Mouse (Mus musculus) left cerebral cortex, adult 18-20 months (tissue): ENCODE results near the gene Tmpo. TPM values are rescaled to one million over a fixed set of nuclear protein-coding genes. Genes with fewer than 3 reads are reported as not detected.
A peak's percentile ranks its signal among the peaks of the same experiment; 100 is the strongest.

Source experiments
- DNase-seq, 2 experiments: peaks; one replicate each; pipeline ENCODE4 v3.0.0; 2021 to 2022; ENCODE audit warnings: low spot score in 2 of 2, mixed read lengths in 1 of 2
- total RNA-seq, 2 experiments: library from RNA; stranded (reverse); gene quantifications; 2 replicates each; pipeline ENCODE4 v1.2.3; 2021

Tmpo gene
- total RNA-seq, 2 experiments from 2014 or later: 44.1 to 49.8 TPM

DNA sequence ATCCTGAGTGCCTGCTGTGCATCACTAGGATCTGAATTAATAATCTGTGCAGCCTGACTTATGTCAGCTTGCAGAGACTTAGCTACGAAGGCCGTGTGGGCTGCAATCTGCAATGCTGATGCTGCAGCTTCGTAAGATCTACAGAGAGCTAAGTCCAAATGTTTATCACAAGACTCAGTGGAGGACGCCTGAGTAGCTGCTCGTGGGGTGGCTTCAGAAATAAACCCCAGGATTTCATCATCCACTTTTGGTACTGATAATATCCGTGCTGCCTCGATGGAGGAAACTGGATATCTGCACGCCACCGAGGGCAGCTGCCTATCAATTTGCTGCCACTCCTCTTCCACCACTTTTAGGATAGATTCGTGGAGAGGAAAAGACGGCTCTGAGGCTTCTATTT is 19.0 kb downstream of the Tmpo start:
- no peak for DNase-seq

DNA sequence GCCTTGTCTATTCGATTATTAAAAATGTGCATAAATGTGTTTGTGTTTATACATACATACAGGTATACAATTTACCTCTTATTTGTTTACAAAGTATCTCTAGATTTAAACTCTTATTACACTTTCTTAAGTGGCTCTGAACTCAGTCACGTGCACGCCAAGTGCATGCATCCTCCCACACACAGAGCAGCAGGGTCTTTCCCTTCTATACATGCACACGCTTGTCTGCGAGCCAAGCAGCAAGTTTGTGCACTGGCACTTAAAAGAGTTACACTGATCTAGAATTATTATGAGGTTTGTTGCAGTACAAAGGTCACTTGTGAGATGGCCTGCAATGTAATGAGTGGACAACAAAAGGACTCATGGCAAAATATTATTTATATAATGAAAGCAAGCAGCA is 20.1 kb downstream of the Tmpo start:
- DNase-seq: no peak

DNA sequence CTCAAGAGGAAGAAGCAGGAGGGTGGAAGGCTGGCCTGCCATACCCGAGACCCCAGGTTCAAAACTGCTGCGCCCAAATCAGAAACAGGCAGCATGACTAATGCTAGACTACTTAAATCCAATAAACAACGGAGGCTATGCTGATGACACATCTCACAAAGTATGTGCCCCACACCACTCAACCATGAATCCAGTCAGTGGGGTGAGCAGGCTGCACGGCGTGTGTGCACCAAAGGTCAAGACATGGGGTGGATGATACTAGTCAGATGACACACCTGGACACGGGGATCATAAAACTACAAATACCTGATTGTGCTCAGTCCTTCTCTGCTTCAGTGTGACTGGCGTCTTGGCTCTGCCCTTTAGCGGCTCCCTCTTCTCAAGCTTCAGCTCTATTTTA is 22.7 kb downstream of the Tmpo start:
- DNase-seq: no peak

DNA sequence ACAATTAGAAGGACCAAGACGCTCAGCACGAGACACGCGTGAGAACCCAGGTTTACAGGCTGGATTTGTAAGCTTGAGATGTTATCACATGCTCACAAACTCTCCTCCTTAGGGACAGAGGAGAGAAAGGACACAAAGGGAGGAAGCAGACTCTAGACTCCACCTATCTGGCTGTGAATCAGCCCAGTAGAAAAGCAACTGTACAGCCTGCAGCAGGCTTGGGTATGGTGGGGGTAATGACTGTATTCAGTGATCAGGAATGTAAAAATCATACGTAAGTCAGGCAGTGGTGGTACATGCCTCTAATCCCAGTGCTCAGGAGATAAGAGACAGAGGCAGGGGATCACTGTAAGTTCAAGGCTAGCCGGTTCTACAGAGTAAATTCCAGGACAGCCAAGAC is 24.8 kb downstream of the Tmpo start:
- DNase-seq: no peak

DNA sequence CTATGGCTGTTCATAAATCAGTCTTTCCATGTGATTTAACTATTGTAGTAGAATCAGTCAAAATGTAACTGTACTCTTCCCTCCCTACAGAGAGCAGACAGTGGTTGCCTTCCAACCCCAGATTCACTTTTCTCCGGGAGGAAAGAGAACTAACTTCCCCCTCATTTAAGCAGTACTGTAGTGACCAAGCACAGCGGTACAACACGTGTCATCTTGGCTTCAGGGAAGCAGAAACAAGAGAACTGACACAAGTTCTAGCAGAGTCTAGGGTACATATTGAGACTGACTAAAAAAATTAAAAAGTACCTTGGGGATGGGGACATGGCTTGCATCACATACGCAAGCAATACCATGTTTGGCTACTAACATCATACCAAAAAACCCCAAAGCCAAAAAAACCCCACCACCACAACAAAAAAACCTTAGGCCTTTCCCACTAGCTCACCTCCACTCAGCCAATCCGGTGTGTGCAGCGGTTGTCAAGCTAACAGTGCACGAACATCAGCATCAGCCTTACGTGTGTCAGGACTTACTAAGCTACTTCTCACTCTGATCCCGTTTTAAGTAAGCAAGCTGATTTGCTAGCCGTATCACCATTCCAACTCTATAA is 27.1 kb downstream of the Tmpo start:
- no peak for DNase-seq

DNA sequence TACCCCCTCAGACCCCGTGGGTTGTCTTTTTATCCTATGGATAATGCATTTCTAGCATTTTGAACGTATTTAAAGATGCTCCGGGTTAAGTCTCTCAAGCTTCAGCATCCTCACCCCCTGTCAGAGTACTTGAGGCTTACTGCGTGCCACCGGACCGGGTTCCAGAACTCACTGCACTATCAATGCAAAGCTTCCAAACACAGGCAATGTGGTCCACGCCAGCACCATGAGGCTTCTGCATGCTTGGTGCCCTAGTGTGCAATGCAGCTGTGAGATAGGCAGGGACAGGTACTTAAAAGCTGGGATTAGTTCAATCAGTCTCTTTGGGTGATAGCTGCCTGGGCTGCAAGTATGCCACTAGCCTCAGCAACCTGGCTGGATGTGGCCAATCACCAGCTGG is 35.7 kb downstream of the Tmpo start:
- no peak for DNase-seq

DNA sequence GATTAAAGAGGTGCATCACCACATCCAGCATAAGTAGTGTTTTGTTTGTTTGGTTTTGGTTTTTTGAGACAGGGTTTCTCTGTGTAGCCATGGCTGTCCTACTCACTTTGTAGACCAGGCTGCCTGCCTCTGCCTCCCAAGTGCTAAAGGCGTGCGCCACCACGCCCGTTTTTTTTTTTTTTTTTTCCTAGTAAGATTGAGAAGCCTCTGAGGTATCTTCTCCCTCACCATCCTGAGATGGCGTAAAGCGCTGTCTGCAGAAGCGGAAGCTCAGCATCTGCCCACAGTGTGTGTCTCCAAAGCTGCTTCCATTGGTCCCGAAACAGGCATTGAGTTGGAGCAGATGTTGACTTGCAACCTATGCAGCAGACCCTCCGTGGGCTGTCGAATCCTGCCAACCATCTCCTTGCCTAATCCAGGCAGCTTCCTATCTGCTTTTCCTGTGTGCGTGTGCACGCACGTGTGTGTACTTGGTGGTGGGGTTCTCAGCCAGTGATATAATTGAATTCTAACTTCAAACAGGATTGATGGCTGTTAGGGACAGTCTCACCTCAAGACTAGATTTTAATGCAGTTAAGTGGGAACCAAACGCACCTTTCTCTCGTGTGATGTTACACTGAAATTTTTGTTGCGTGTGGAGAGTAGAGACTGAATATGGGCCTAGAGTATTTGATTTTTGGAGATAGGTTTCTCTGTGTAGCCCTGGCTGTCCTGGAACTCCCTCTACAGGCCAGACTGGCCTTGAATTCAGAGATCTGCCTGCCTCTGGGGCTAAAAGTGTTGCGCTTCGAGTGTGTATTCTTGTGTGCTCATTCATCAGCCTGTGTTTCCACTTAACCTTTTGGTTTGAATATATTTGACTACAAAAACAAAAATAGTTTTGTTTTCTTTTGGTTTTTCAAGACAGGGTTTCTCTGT is 37.5 kb downstream of the Tmpo start:
- DNase-seq: no peak

DNA sequence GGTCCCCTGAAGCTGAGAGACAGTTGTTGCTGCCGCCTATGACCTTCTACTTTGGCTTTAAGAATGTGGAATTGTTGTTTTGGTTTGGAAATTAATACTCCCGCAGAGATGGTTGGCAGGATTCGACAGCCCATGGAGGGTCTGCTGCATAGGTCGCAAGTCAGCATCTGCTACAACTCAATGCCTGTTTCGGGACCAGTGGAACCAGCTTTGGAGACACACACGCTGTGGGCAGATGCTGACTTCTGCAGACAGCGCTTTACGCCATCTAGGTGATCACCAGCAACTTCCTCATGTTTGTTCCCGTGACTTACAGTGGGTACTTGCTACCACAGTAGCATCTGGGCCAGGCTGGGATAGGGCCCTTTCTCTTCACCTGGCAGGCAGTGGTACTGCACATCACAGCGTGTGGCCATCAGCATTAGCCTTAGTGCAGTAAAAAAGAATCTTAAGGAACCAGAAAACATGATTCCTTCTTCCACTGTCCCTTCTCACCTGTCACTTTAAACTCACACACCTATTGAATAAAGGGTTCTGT is 38.4 kb downstream of the Tmpo start:
- DNase-seq: no peak

DNA sequence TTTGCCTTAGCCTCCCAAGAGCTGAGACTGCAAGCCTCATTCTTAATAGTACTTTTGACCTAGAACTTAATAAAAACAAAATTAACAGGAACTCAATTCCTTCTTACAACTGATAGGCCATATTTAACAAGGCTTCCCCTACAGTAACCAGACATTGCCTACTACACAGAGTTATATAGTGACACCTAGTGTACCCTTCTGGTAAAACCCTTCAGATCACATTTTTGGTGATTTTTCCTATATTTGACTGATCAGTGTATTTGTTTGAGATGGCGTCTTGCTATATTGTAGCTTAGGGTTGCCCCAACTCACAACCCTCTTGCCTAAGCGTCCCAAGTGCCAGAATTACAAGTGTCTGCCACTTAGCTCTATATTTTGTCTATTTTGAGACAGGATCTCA is 39.6 kb downstream of the Tmpo start:
- DNase-seq: no peak

DNA sequence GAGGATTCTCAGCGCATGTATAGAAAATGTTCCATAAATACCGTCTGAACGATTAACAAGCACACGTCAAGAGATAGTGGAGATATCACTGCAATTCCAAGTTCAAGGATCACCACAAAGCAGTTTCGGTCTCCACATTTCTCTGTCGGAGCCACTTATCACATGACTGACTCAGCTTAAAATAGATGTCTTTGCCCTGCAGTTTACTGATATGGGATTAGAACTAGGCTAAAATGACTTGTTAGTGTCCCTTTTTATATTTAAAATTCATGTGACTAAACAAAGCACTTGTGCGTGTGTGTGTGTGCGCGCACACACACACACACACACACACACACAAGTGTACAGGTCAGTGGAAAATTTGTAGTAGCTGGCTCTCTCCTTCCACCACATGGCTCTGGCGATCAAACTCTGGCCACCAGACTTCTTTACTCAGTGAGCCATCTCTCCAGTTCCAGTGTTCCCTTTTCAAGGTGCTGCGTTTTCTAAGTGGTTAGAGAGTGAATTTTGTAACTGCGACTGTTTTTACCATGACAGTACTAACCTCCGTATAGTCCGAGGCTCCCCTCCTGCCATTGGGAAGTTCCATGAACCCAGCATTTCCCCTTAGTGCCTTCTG is 41.9 kb downstream of the Tmpo start:
- DNase-seq: no peak

DNA sequence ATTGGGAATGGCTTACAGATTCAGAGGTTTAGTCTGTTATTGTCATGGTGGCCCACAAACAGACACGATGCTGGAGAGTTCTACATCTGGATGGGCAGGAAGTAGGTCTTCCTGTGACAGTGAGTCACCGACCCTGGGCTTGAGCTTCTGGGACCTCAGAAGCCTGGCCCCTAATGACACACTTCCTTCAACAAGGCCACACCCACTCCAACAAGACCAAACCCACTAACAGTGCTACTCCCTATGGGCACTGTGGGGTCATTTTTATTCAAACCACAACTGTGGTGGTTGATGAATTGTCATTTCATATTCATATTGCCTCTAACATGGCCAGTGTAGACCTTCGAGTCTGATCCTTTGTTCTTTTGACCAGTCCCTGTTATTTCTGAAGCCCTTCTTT is 42.8 kb downstream of the Tmpo start:
- DNase-seq: no peak

DNA sequence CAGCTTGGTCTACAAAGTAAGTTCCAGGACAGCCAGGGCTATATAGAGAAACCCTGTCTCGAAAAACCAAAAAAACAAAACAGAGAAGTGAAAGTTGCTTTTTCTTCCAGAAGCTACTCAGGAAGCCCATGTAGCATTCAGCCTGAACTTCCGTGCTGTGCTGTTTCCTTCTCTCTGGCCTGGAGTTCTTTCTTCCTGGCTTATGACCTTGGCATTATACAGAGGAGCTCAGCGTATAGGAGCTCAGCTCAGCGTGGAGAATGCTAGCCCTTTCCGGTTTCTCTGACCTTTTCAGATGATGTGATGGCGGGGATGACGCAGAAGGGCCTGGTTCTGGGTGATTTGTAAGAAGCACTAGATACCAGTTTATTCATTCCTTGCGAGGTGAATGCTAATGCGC is 43.7 kb downstream of the Tmpo start:
- DNase-seq: no peak

DNA sequence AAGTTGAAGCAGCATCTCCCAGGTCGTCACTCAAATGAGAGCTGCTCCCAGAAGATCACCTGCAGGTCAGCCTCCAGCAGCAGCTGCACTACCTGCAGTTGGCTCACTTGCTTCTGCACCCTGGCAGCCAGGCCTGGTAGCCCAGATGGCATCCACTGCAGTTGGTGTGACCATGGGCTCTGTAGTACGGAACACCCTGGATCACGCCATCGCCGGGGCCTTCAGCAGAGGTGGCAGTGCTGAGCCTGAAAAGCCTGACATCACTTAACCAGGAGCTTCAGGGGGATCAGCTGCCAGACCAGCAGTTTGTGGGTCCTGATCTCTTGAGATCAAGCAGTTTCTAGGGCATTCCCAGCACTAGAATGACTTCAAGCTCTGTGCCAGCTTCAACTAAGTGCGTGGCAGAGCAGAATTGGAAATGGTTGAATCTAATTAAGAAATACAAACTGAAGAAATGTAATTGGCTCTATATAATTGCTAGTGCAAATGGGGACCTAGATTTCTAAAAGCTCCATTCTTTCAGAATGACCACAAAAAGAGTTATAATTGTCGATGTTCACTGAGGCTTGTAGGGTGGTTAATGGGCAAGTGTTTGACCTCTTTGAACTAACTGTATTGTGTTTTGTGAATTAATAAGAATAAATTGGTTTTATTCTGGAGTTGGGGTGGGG is 45.7 kb downstream of the Tmpo start:
- no peak for DNase-seq

DNA sequence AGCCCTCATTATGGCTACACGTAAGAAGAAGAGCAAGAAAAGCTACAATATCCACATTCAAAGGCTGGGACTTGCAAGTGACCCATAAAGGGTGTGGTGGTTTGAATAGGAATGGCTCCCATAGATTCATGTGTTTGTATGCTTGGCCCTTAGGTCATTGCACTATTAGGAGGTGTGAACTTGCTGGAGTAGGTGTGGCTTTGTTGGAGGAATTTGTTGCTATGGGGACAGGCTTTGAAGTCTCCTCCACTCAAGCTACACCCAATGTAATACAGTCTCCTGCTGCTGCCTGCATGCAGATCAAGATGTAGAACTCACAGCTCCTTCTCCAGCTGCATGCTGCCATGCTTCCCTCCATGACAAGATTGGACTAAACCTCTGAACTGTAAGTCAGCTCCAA is 49.5 kb downstream of the Tmpo start:
- DNase-seq: no peak

DNA sequence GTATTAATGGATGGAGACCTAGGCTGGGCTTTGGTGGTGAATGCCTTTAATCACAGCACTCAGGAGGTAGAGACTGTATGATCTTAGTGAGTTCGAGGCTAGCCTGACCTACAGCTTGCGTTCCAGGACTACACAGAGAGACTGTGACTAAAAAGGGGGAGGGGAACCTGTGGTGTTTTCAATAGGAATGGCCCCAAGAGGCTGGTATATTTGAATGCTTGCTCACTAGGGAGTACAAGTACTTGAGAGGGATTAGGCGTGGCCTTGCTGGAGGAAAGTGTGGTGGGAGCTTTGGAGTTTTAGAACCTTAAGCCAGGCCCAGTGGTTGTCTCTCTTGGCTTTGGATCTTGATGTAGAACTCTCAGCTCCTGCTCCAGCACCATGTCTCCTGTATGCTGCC is 50.3 kb downstream of the Tmpo start:
- DNase-seq: no peak

DNA sequence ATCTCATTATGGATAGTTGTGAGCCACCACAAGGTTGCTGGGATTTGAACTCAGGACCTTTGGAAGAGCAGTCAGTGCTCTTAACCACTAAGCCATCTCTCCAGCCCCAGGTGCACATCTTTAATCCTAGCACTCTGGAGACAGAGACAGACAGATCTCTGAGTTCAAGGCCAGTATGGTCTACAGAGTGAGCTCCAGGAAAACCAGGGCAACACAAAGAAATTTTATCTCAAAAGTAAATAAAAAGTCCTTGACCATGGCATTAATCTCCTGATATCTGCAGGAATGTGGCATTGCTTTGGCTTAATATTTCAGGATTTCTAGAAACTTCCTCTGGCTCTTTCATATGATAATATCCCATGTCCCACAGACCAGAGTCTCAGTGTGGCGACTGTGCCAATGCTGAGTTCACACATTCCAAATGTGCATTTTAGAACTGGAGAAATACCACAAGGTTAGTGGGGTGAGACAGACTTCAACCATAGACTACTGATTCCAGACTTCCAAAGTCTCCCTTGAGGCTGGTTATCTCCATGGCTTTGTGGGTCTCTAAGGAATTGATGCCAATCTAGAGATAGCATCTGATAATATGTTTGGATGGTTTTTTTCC is 52.5 kb downstream of the Tmpo start:
- no peak for DNase-seq

DNA sequence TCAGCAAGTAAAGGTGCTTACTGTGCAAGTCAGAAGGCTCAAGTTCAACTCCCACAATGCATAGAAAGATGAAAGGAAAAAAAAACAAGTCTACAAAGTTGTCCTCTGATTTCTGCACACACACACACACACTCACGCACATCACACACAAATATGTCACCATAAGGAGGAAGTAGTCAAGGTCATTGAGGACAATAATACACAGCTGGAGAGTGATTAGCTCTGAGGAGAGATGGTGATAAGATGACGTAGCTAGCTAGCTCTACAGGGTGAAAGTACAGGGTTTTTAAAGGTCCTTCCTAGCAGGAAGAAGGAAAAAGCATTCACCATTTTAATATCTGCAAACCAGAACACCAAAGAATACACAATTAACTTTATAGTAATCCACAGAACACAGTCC is 53.7 kb downstream of the Tmpo start:
- no peak for DNase-seq

DNA sequence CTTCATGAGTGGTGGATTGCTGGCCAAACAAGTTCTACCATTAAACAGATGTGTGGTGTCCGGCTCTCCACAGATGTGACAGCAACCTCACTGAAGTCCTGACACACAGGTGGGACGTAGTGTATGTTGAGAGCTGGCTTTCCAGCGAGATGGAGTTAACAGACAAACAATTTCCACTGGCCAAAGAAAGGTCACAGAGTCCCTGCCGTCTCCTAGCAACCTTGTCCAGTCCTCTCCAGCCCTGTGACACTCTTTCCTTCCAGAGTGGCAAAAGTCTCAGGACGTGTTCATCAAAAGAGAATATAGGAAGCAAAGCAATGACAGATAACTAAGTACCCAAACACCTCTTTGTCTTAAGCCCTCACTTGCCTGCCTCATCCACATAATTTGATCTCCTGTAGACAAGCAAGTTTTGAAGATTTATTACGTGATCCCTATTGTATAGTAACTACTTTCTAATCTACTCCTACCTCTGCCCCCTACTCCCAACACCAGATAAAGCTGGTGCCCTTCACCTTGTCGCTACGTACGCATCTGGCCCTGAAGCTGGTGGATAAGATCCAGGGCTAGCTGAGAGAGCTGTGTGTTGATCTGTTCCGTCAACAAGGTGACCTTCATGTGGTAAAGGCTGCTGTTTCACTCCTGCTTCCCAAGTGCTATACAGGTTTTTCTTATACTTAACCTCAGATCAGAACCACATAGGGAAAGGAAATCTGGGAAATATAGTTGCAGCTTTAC is 54.3 kb downstream of the Tmpo start:
- no peak for DNase-seq

DNA sequence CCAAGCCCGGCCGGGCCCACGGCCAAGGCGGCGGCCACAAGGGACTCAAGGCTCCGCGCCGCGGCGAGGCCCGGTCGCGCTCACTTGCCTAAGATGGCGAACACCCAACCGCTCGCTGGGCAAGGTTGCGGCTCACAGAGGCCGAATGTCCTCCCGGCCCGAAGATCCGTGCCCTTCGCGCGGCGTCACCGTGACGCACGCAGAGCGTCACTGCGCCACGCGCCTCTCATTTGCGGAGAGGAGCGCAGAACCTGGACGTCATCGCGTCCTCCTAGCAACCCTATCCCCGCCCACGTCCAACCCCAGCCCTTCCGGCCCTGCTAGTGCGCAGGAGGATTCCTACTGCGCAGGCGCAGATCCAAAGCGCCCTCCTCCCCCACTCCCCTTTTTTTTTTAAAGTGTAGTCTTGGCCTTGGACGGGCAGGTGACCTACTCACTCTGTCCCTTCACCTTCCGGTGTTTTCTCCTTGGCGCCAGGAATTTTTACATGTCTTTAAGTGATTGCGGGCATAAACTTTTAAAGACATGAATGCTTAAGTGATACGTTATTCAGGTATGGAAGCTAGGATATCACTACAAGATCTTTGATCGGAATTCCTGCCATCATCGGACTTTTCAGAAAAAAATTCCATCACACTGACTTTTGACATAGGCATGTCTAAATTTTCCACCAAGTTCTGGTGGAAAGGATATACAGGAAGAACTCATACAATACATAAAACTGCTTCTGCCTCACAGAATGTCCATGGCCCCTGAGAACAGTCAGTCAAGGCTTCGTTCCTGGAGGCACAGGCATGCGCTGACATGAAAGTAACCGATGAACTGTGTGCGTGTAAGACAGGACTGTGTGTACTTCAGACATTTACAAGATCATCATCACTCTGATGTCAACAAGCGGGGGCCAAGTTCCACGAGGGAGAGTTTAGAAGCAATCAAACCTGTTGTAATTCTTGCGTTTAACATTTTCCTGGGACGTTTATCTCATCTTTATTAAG is 57.0 kb downstream of the Tmpo start, which contains the start of gene Slc25a3:
Gene Slc25a3, minus strand, starts transcription at position 232 of the 995 bp plus-strand sequence.
- peak; percentile 98 for DNase-seq
